In the genomic region with DNA sequence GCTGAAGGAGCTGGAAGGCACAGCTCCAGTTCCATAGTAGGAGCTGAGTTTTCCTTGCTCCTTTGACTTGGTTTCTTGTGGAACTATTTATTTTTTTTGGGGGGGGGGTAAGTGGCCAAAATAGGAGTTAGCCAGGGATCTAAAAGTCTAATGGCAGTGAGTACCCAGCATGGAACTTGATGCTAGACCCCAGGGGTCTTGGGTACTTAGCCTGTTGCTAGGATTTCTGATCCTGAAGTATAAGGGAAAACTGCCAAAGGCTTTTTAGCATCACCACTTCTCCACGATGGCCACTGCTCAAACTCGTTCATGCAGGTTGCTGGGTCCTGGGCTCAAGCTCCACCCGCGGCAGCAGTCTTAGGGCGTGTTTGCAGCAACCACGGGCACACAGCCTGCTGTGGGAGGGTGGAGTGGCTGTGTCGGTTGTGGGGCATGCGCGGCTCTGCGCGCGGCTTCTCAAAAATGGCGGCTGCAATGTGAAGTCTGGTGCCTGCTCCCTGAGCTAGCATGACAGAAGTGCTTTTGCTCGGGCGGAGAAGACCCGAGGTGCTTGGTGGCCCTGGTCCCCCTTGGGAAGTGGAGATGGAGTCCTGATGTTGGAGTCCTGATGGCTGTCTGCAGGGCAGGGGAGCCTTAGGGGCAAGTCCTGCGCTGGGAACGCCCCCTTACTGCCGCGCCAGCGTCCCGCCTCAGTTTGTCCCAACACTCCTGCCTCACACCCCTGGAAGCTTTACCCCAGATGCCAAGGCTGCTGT, we compare ENCODE assay signal across 9 mouse cellular contexts. TPM values are rescaled to one million over a fixed set of nuclear protein-coding genes. Genes with fewer than 3 reads are reported as not detected.
A peak's percentile ranks its signal among the peaks of the same experiment; 100 is the strongest.
DNase-seq lines count a peak whose midpoint lies in the region; ATAC-seq lines count a peak whose summit lies in the region.
"Had no signal": no experiment of that assay in that cellular context is flagged by ENCODE, and none has a peak within 500 bp of the region (broad histone marks: within the 10 kb centered on the region; RNA-seq: fewer than 3 reads in every experiment).

No protein-coding gene starts in this region.

- H3K36me3 ChIP-seq in heart, embryonic 13.5 days = no peaks in the 10 kb centered on the region
- no peaks in the 10 kb centered on the region for H3K36me3 ChIP-seq in liver, embryonic 11.5 days (ENCODE audit: control insufficient read depth, insufficient read depth, low read length)
- H3K36me3 ChIP-seq in stomach, embryonic 15.5 days = no peaks in the 10 kb centered on the region

- ATAC-seq in erythroid progenitor cell, adult 5-6 weeks (replicated peaks; ENCODE audit: low FRiP score, poor library complexity, severe bottlenecking) = peak; percentile 99
- no peak; the same call in 1 of the 2 replicates for ATAC-seq in heart, embryonic 13.5 days (ENCODE audit: extremely low read depth, insufficient number of reproducible peaks, low FRiP score, low TSS enrichment)
- peak; percentile 97 for ATAC-seq in liver, embryonic 11.5 days (replicated peaks; ENCODE audit: low FRiP score)
- peak; percentile 83 for ATAC-seq in stomach, embryonic 15.5 days (ENCODE audit: insufficient read depth, low FRiP score, low read depth)

- H3K27ac ChIP-seq in brown adipose tissue, adult 24 weeks (replicated peaks; ENCODE audit: low read depth, low read length) = no peak overlapping the region
- H3K27ac ChIP-seq in heart, embryonic 13.5 days (replicated peaks) = peak overlapping the region; percentile 56
- H3K27ac ChIP-seq in liver, embryonic 11.5 days (ENCODE audit: low read depth, low read length) = no peak overlapping the region
- no peak overlapping the region for H3K27ac ChIP-seq in stomach, embryonic 15.5 days

- peak overlapping the region; percentile 68 for H3K4me3 ChIP-seq in brown adipose tissue, adult 24 weeks (ENCODE audit: insufficient read depth, low read depth, low read length)
- peak overlapping the region; percentile 63 for H3K4me3 ChIP-seq in heart, embryonic 13.5 days
- H3K4me3 ChIP-seq in liver, embryonic 11.5 days (ENCODE audit: low read depth, low read length) = peak overlapping the region; percentile 51
- H3K4me3 ChIP-seq in stomach, embryonic 15.5 days (replicated peaks) = peak overlapping the region; percentile 54

- no peaks in the 10 kb centered on the region for H3K27me3 ChIP-seq in heart, embryonic 13.5 days (replicated peaks)
- H3K27me3 ChIP-seq in liver, embryonic 11.5 days (replicated peaks; ENCODE audit: control insufficient read depth, insufficient read depth, low read length) = 0 out of 2 replicates have a peak, but pooled peaks cover 4% of the 10 kb centered on the region
- H3K27me3 ChIP-seq in stomach, embryonic 15.5 days (replicated peaks) = no peaks in the 10 kb centered on the region
- H3K27me3 ChIP-seq: CH12.LX had no signal

- no peaks in the 10 kb centered on the region; the same call in 1 of the 2 replicates for H3K4me1 ChIP-seq in brown adipose tissue, adult 24 weeks (ENCODE audit: control insufficient read depth, insufficient read depth, insufficient read length, low read length)
- H3K4me1 ChIP-seq in heart, embryonic 13.5 days = no peaks in the 10 kb centered on the region
- H3K4me1 ChIP-seq in liver, embryonic 11.5 days (replicated peaks; ENCODE audit: control insufficient read depth, insufficient read depth, low read length) = no peaks in the 10 kb centered on the region
- H3K4me1 ChIP-seq in stomach, embryonic 15.5 days = no peaks in the 10 kb centered on the region

- WGBS in heart, embryonic 13.5 days = 11% methylated on average over 22 of the region's 22 CpGs
- 21% methylated on average over 21 of the region's 22 CpGs for WGBS in liver, embryonic 11.5 days
- 24% methylated on average over 20 of the region's 22 CpGs for WGBS in stomach, embryonic 15.5 days

- H3K9ac ChIP-seq in heart, embryonic 13.5 days = peak overlapping the region; percentile 80
- peak overlapping the region; percentile 60 for H3K9ac ChIP-seq in liver, embryonic 11.5 days (ENCODE audit: low read depth, low read length)
- peak overlapping the region; percentile 29; the same call in 1 of the 2 replicates for H3K9ac ChIP-seq in stomach, embryonic 15.5 days

- H3K4me2 ChIP-seq in heart, embryonic 13.5 days = peak overlapping the region; percentile 72
- peak overlapping the region; percentile 61 for H3K4me2 ChIP-seq in liver, embryonic 11.5 days
- peak overlapping the region; percentile 58 for H3K4me2 ChIP-seq in stomach, embryonic 15.5 days

- DNase-seq in B cell, adult 2 months = peak; percentile 2 to 38
- DNase-seq in kidney, postnatal 10 days = peak; percentile 56
- DNase-seq in liver, embryonic 11.5 days (ENCODE audit: low spot score) = peak; percentile 51
- DNase-seq in natural killer cell, adult 2 months (ENCODE audit: low spot score in 2 of 2) = peak; percentile 2 to 3

- no peaks in the 10 kb centered on the region for H3K9me3 ChIP-seq in heart, embryonic 13.5 days
- no peaks in the 10 kb centered on the region for H3K9me3 ChIP-seq in liver, embryonic 11.5 days (ENCODE audit: control insufficient read depth, low read length)
- no peaks in the 10 kb centered on the region for H3K9me3 ChIP-seq in stomach, embryonic 15.5 days

RNA-seq across cellular contexts. Expression of a gene that starts 45.5 kb away (rescaled TPM):
- not detected in 2 replicates for polyA plus RNA-seq in brown adipose tissue, adult 24 weeks (2012; ENCODE audit: insufficient read depth, insufficient read length, missing spikeins)
- 1.4 and 5.9 TPM in 2 replicates for total RNA-seq in erythroid progenitor cell, adult 5-6 weeks (2015; ENCODE audit: low replicate concordance)
- total RNA-seq in erythroid progenitor cell, adult 5-6 weeks (2017; ENCODE audit: low replicate concordance) = 0.68 and 3.9 TPM in 2 replicates
- polyA plus RNA-seq in heart, embryonic 13.5 days (2015; fragmentation: Nextera tagmentation; extraction: Ambion mirVana) = 2.8 and 3.4 TPM in 2 replicates
- polyA plus RNA-seq in liver, embryonic 11.5 days (2014; fragmentation: Nextera tagmentation; extraction: Ambion mirVana) = 2.0 and 2.7 TPM in 2 replicates
- polyA plus RNA-seq in stomach, embryonic 15.5 days (2015; fragmentation: Nextera tagmentation; extraction: Ambion mirVana) = 2.9 and 3.1 TPM in 2 replicates

Comparison
In these comparisons a context has a peak if more than half of its experiments do, and no peak if none do; other contexts are left out.
1. DNase-seq: peak in every context shown above with its lines; median percentile 56 in kidney, postnatal 10 days; 51 in liver, embryonic 11.5 days; 20 in B cell, adult 2 months; 2 in natural killer cell, adult 2 months.
2. H3K9ac ChIP-seq: peak in every context shown above with its lines; median percentile 80 in heart, embryonic 13.5 days; 60 in liver, embryonic 11.5 days; 29 in stomach, embryonic 15.5 days.